Mouse (Mus musculus) hindbrain, embryonic 13.5 days (tissue): ENCODE data around the gene Fam57a. TPM values are rescaled to one million over a fixed set of nuclear protein-coding genes. Genes with fewer than 3 reads are reported as not detected.

ENCODE experiments used
- ATAC-seq: fragments of 200-750 bp; cut with Nextera tagmentation; 2 replicates; pipeline ENCODE4 v1.8.0; 2017; ENCODE audit warnings: moderate TSS enrichment; ENCODE audit not compliant: low FRiP score
- H3K27ac ChIP-seq: fragments of 300-500 bp; sonication (generic); 2 replicates; pipeline ENCODE4 v1.5.1; 2015; ENCODE audit warnings: inconsistent platforms, mild to moderate bottlenecking, moderate library complexity
- H3K27me3 ChIP-seq: fragments of 300-500 bp; sonication (generic); 2 replicates; pipeline ENCODE4 v1.6.1; 2015; ENCODE audit warnings: mild to moderate bottlenecking, inconsistent platforms
- H3K36me3 ChIP-seq: fragments of 300-500 bp; sonication (generic); 2 replicates; pipeline ENCODE4 v1.6.1; 2015; ENCODE audit warnings: mild to moderate bottlenecking, inconsistent platforms
- H3K4me1 ChIP-seq: fragments of 300-500 bp; sonication (generic); replicated peaks from 2 replicates; pipeline ENCODE4 v1.6.1; 2015; ENCODE audit warnings: inconsistent platforms
- H3K4me2 ChIP-seq: fragments of 300-500 bp; sonication (generic); 2 replicates; pipeline ENCODE4 v1.6.1; 2015; ENCODE audit warnings: inconsistent platforms, mild to moderate bottlenecking, moderate library complexity
- H3K4me3 ChIP-seq: fragments of 300-500 bp; sonication (generic); 2 replicates; pipeline ENCODE4 v1.5.1; 2015; ENCODE audit warnings: mild to moderate bottlenecking, inconsistent platforms
- H3K9ac ChIP-seq: fragments of 300-500 bp; sonication (generic); 2 replicates; pipeline ENCODE4 v1.6.1; 2015; ENCODE audit warnings: mild to moderate bottlenecking, inconsistent platforms
- H3K9me3 ChIP-seq: fragments of 300-500 bp; sonication (generic); 2 replicates; pipeline ENCODE4 v1.6.1; 2016; ENCODE audit warnings: inconsistent platforms
- WGBS: fragments of 180-500 bp; shearing (Covaris S2); methylation state at CpG from one replicate; pipeline ENCODE4 v1.1.7; 2015; 5-methylcytosine and 5-hydroxymethylcytosine counted together
- polyA plus RNA-seq: library from polyadenylated mRNA; unstranded; fragments of >200 nt; fragmentation: Nextera tagmentation; extraction: Ambion mirVana; gene quantifications from 2 replicates; pipeline ENCODE4 v1.2.1, GENCODE M21; 2015

The Fam57a gene
- polyA plus RNA-seq, 1 experiment from 2014 or later: 26.2 TPM

DNA sequence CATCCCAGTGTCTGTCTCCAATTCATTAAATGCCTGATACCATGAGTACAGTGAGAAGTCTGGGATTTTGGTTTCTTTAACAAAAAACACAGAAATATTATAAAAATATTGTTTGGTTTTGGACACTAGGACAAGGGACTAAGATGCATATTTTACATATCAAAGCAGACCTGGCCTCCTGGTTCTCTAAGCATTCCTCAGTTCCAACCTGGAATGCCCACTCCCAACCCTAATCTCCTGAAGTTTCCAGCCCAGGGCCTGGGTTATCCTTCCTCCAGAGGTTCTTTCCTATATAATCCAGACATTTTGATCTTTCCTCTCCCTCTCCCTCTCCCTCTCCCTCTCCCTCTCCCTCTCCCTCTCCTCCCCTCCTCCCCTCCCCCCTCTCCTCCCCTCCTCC, 45.6 kb downstream of the Fam57a start:
- Histone ChIP-seq H3K4me3 (no peak overlapping the region), H3K27ac (no peak overlapping the region), H3K27me3 (no peaks in the 10 kb centered on the region), H3K4me1 (no peaks in the 10 kb centered on the region), H3K36me3 (peaks cover 56% of the 10 kb centered on the region), H3K4me2 (no peak overlapping the region), H3K9ac (no peak overlapping the region), H3K9me3 (no peaks in the 10 kb centered on the region)
- ATAC-seq: no peak

DNA sequence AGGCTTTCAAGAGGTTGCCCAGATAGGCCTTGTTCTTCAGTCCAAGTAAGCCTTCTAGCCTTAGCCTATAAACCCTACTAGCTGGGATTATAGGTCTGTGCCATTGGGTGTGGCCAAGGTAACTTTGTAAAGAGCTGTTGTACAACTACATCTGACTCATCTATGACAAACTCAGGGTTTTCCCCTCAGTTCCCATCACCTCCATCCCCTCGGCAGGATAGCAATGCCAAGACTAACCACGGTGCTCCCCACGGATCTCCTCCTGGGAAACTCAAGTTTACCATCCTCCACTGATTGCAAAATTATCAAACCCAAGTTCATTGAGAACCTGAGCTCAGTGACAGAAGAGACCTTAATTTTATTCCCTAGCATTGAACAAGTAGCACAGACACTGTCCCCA, 56.7 kb downstream of the Fam57a start:
- Histone ChIP-seq H3K36me3 (peaks cover 75% of the 10 kb centered on the region), H3K4me3 (no peak overlapping the region), H3K27ac (no peak overlapping the region), H3K4me2 (no peak overlapping the region), H3K27me3 (no peaks in the 10 kb centered on the region), H3K9ac (no peak overlapping the region), H3K9me3 (no peaks in the 10 kb centered on the region), H3K4me1 (no peaks in the 10 kb centered on the region)
- ATAC-seq: no peak
- 97% methylated on average over 3 of the region's 3 CpGs for WGBS

DNA sequence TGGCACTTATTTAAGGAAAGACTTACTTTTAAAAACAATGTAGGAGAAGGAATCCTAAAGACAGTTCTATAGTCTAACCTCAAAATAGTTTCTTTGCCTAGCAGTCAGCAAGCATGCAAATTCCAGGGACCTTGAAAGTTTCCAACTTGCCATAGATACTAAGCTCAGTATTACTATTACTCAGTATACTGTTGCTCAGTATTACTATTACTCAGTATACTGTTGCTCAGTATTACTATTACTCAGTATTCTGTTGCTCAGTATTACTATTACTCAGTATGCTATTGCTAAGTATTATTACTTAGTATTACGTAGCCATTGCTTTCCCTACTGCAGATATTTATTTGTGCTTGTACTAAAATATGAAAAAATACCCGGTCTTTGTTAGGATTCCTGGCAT, 60.3 kb downstream of the Fam57a start:
- Histone ChIP-seq H3K36me3 (peaks cover 44% of the 10 kb centered on the region), H3K4me2 (no peak overlapping the region), H3K9me3 (no peaks in the 10 kb centered on the region), H3K4me1 (peaks cover 23% of the 10 kb centered on the region), H3K4me3 (no peak overlapping the region), H3K27me3 (no peaks in the 10 kb centered on the region), H3K27ac (no peak overlapping the region), H3K9ac (no peak overlapping the region)
- no peak for ATAC-seq
- 98% methylated on average over 2 of the region's 2 CpGs for WGBS

DNA sequence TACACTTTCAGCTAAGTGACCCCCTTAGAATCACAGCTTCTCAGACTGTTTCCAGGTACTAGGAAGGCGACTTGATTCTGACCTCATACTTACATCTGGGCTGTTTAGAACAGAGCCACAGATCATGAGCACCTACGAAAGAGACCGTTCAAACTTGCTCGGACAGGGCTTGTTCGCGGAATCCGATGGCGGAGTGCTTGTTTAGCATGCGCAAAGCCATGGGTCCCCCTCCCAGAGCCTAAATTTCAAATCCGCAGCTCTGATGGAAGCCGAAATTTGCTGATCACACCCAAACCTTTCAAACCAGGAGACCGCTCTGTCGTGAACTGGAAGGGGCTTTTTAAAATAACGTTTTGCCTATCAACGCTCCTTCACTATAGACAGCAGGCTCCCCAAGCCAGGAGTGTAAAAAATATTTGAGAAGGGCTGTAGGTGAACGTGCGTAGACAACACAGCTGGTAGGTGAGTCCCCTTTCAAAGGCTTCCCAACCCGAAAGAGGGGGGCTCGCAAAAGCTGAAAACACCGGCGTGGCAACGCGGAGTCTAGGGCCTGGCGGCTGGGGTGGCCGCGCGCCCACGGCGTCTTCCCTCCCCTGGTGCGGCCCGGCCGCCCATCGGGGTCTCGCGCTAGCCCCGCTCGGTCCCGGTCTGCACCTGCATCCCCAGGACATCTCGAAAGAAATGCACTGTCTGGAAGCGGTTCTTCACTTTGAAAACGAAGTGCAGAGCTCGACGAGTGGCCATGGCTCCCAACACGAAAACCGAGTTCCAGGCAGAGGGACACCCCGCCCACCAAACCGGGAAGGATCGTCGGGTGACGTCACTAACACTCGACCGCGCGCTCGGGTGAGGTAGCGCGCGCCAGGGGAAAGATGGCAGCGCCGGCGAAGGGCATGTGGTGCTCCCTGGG, 63.7 kb downstream of the Fam57a start, which contains the start of the genes Mrm3 and Glod4:
Mrm3 (plus strand) TSS at position 815 of the 910 bp plus-strand sequence.
Glod4 (minus strand) TSS at position 825 of the 910 bp plus-strand sequence.
- WGBS: under 1% methylated on average over 61 of the region's 61 CpGs

DNA sequence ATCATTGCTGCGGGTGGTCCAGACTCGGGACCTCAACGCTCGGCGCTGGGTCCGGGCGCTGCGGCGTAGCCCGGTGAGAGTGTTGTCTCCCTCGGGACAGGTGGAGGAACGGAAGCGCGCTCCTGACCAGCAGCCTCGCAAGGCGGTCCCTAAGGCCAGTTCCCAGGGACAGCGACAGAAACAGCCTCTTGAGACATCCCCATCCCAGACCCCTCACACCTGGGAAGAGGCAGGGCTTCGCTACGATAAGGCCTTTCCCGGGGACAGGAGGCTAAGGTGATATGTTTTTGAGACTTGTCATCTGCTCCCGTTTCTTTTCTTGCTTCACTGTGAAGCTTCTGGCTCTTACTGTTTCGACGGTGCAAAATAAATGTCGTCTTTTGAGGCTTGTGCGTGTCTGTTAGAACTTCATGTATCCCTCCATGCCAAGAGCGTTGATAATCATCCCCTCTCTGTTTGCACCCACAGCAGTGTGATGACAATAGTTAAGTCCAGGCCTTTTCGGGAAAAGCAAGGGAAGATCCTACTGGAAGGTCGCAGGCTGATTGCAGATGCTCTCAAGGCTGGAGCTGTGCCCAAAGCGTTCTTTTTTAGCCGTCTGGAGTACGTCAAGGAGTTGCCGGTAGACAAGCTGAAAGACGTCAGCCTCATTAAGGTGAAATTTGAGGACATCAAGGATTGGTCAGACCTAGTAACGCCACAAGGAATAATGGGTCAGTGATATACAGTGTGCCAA, 64.5 kb downstream of the Fam57a start:
- no peaks in the 10 kb centered on the region for H3K27me3 ChIP-seq
- no peaks in the 10 kb centered on the region for H3K9me3 ChIP-seq
- 5% methylated on average over 34 of the region's 34 CpGs for WGBS
- peaks cover 31% of the 10 kb centered on the region for H3K4me1 ChIP-seq
- peak; percentile 53 for ATAC-seq
- H3K27ac ChIP-seq: peak overlapping the region; percentile 87
- H3K9ac ChIP-seq: peak overlapping the region; percentile 85
- H3K36me3 ChIP-seq: peaks cover 25% of the 10 kb centered on the region
- peak overlapping the region; percentile 79 for H3K4me2 ChIP-seq
- H3K4me3 ChIP-seq: peak overlapping the region; percentile 87

More for the DNA sequence above, 63.7 kb downstream of the Fam57a start, which contains the start of the genes Mrm3 and Glod4:
- Histone ChIP-seq H3K4me3 (peak within 1 kb of the TSS; percentile 87), H3K36me3 (peaks cover 22% of the 10 kb centered on the region), H3K4me2 (peak within 1 kb of the TSS; percentile 79), H3K9me3 (no peaks in the 10 kb centered on the region), H3K27ac (peak within 1 kb of the TSS; percentile 87), H3K4me1 (peaks cover 31% of the 10 kb centered on the region), H3K9ac (peak within 1 kb of the TSS; percentile 85), H3K27me3 (no peaks in the 10 kb centered on the region)
- ATAC-seq: peak; percentile 90

DNA sequence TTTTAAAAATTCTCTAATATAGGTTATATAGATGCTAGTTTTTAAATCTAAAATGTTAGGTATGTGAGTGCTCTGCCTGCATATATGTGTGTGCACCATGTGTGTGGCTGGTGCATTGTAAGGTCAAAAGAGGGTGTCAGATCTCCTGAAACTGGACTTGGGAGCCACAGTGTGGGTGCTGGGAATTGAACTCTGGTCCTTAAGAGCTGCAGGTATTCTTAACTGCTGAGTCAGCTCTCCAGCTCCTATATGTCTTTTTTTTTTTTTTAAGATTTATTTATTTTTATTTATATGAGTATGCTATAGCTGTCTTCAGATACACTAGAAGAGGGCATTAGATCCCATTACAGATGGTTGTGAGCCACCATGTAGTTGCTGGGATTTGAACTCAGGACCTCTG, 67.0 kb downstream of the Fam57a start:
- no peaks in the 10 kb centered on the region for H3K27me3 ChIP-seq
- peaks cover 35% of the 10 kb centered on the region for H3K36me3 ChIP-seq
- no peak overlapping the region for H3K4me2 ChIP-seq
- H3K27ac ChIP-seq: no peak overlapping the region
- no peaks in the 10 kb centered on the region for H3K9me3 ChIP-seq
- no peak overlapping the region for H3K9ac ChIP-seq
- no peak overlapping the region for H3K4me3 ChIP-seq
- no peak for ATAC-seq
- peaks cover 31% of the 10 kb centered on the region for H3K4me1 ChIP-seq

DNA sequence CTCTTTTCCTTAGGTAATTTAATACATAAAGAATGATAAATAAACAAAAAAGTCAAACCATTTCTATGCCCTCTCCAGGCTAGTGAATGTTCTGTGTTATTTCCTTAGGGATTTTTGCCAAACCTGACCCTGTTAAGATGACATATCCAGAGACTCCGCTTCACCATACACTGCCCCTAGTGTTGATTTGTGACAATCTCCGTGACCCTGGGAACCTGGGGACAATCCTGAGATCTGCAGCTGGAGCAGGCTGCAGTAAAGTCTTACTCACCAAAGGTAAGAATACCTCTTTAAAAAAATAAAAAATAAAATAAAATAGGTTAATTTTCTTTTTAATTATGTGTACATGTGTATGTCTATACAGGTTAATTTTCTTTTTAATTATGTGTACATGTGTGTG, 67.8 kb downstream of the Fam57a start:
- Histone ChIP-seq H3K27me3 (no peaks in the 10 kb centered on the region), H3K4me2 (no peak overlapping the region), H3K4me3 (no peak overlapping the region), H3K9ac (no peak overlapping the region), H3K27ac (no peak overlapping the region), H3K36me3 (peaks cover 35% of the 10 kb centered on the region), H3K9me3 (no peaks in the 10 kb centered on the region), H3K4me1 (peaks cover 24% of the 10 kb centered on the region)
- 49% methylated on average over 2 of the region's 2 CpGs for WGBS
- no peak for ATAC-seq

DNA sequence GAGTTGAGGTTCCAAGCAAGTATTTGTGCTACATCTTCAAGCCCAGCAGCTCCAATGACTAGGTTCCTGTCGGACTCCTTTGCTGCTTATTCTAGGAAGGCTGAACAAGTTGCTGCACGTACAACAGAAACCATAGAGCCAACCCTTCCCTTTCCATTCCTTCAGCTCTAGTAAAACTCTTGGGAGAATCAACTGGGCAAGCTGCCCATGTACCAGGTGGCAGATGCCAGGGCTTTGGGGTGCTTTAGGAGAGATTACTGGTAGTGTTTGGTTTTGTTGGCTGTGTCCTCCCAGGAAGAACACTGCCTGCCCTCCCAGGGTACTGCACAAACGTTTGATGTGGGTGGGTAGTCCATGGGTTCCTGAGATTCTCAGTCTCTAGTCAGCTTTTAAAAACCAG, 72.6 kb downstream of the Fam57a start:
- H3K4me1 ChIP-seq: peaks cover 25% of the 10 kb centered on the region
- peaks cover 35% of the 10 kb centered on the region for H3K36me3 ChIP-seq
- no peak for ATAC-seq
- no peak overlapping the region for H3K4me3 ChIP-seq
- WGBS: 60% methylated on average over 3 of the region's 3 CpGs
- no peak overlapping the region for H3K4me2 ChIP-seq
- 0 out of 2 replicates have a peak overlapping the region, but pooled peaks have one; percentile 0 for H3K9ac ChIP-seq
- H3K27me3 ChIP-seq: no peaks in the 10 kb centered on the region
- H3K9me3 ChIP-seq: no peaks in the 10 kb centered on the region
- no peak overlapping the region for H3K27ac ChIP-seq

DNA sequence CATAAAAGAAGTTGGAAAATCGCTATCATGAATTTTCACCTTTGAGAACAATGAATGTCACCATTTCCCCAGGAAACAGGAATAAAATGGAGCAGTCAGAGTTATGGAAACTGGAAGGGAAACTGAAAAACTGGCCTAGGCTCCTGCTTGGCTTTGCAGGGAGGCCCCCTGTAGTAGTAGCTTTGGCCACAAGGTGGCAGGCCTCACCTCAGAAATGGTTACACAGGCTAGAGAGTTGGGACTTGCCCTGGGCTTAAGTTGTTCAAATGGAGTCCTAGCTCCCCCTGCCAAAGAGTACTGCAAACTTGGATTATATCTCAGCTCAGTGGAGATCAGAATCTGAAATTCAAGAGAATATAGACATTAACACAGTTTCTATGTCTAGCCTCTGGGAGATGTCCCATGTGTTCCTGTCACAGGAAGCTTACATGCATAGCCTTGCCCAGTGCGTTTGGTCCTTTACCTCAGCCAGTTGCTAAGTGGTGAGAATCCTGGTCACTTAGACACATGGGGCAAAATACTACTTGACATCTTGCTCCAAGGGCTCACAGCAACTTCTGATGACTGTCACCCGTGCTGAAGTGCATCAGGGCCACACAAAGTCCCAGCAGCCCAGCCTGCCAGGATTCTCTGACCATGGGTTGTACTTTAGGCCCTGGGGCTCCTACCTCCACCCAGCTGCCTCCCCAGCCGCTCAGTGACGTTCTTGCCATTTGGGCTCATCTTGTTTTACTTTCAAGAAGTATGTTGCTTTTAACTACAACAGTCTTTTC, 73.9 kb downstream of the Fam57a start:
- H3K27ac ChIP-seq: 0 out of 2 replicates have a peak overlapping the region, but pooled peaks have one; percentile 23
- H3K9me3 ChIP-seq: no peaks in the 10 kb centered on the region
- no peak overlapping the region for H3K4me3 ChIP-seq
- H3K27me3 ChIP-seq: no peaks in the 10 kb centered on the region
- peak; percentile 80 for ATAC-seq
- H3K4me2 ChIP-seq: no peak overlapping the region
- peaks cover 40% of the 10 kb centered on the region for H3K36me3 ChIP-seq
- peaks cover 25% of the 10 kb centered on the region for H3K4me1 ChIP-seq
- no peak overlapping the region for H3K9ac ChIP-seq
- 43% methylated on average over 5 of the region's 5 CpGs for WGBS

DNA sequence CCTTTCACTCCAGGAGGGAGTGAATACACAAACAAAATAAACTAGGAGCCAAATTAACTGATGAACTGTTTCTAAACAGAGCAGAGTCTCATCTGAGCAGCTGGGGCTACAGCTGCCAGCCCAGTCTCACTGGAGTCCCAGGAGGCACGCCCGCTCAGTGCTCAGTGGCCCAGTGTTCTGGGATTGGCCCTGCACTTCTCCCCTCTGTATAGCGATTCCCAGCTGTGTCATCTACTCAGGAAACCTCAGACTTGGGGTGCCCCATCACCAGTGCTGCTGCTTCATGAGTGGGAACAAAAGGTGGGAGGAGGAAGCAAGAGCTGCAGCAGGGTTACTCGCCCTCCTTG, 74.4 kb downstream of the Fam57a start:
- WGBS: 60% methylated on average over 4 of the region's 4 CpGs
- Histone ChIP-seq H3K4me1 (peaks cover 25% of the 10 kb centered on the region), H3K4me3 (no peak overlapping the region), H3K4me2 (no peak overlapping the region), H3K27ac (peak overlapping the region; percentile 44; the same call in 1 of the 2 replicates), H3K27me3 (no peaks in the 10 kb centered on the region), H3K36me3 (peaks cover 37% of the 10 kb centered on the region), H3K9me3 (no peaks in the 10 kb centered on the region), H3K9ac (no peak overlapping the region)
- ATAC-seq: 0 out of 2 replicates have a peak, but pooled peaks have one; percentile 34

DNA sequence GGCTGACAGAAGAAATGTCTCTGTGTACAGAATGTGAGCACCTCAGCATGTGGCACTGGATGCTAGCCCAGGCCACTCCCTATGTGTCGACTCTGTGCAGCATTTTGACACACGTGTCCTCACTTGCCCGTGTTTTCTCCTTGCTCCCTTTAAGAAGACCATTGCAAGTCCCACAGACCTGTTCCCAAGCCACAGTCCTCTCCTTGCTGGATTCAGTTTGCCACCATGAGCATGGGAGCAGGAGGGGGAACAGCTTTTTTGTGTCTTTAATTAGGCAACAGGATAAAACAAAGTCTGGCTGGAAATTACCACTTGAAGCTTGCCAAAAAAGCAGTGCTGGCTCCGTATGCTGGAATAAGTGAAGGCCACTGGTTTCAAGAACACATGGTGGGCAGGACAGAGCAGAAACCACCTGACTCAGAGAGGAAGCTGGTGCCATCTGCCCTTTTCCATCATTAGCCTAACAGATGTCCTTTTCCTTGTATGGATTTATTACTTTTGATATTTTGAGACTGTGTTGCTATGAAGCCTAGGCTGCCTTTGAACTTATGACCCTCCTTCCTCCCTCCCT, 76.0 kb downstream of the Fam57a start:
- peaks cover 21% of the 10 kb centered on the region for H3K36me3 ChIP-seq
- H3K9me3 ChIP-seq: no peaks in the 10 kb centered on the region
- no peaks in the 10 kb centered on the region for H3K27me3 ChIP-seq
- H3K9ac ChIP-seq: no peak overlapping the region
- WGBS: 62% methylated on average over 4 of the region's 4 CpGs
- ATAC-seq: no peak
- H3K27ac ChIP-seq: peak overlapping the region; percentile 13; the same call in 1 of the 2 replicates
- H3K4me3 ChIP-seq: no peak overlapping the region
- peaks cover 41% of the 10 kb centered on the region for H3K4me1 ChIP-seq
- no peak overlapping the region for H3K4me2 ChIP-seq
